Mouse (Mus musculus): Measurements from ENCODE around the gene Mfap2. TPM values are rescaled to one million over a fixed set of nuclear protein-coding genes. Genes with fewer than 3 reads are reported as not detected.

Mfap2 gene
- total RNA-seq, 2 experiments from 2014 or later: not detected

- ATAC-seq (replicated peaks; ENCODE audit: low FRiP score, poor library complexity, severe bottlenecking): peak; percentile 97
These were observed 23.4 kb upstream of the Mfap2 start, which contains the start of gene Atp13a2 for GRCm38 (mm10) chr4:140986711-140987395. Atp13a2 (plus strand) TSS chr4:140986873.

- no peak for ATAC-seq (replicated peaks; ENCODE audit: low FRiP score, poor library complexity, severe bottlenecking)
These were observed 22.7 kb upstream of the Mfap2 start for GRCm38 (mm10) chr4:140987476-140987875.

DNA sequence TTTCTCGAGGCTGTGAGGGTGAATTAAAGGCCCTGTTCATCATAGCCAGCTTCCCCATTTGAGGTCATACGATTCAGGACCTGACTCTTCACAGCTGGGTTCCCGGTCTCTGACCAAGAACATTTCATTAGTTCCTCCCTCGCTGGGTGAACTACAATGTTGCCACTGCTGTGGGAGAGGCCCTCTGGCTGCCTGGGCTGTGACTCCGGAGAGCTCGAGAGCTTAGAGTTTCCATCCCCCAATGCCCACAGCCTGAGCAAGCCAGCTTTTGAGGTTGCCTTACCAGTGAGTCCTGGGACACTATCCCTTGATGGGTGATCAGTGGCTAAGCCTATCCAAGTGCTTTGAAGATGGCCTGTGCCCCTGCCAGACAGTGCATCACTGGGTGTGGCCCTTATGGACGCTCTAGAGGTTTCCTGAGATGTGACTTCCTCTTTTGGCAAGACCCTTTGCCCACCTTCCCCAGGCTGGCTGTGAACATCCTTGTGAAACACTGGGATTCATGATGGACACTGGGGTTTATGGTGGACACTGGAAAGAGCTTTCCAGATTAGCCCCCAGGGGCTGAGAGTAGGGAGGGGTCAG lies 21.4 kb upstream of the Mfap2 start:
- ATAC-seq (replicated peaks; ENCODE audit: low FRiP score, poor library complexity, severe bottlenecking): no peak

DNA sequence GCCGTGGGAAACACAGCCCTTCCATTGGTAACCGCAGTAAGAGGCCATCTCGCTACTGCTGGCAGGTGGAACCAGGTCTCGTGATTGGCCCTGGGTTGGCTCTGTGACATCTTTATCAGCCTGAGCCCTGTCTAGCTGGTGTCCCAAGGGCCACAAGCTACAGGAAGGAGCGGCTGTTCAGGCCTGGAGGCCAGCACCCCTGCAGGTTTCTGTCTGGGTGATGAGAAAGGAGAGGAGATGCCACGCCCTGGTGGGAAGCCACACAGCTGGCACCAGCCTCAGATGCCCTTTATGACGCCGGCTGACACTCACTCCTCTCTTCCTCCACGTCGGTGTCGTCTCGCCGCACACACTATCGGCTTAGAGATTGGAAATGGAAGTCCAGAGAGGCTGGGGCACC lies 20.8 kb upstream of the Mfap2 start:
- ATAC-seq (replicated peaks; ENCODE audit: low FRiP score, poor library complexity, severe bottlenecking): no peak

GRCm38 (mm10) chr4:140992215-140992614 lies 18.0 kb upstream of the Mfap2 start:
- no peak for ATAC-seq (replicated peaks; ENCODE audit: low FRiP score, poor library complexity, severe bottlenecking)

- no peak for ATAC-seq (replicated peaks; ENCODE audit: low FRiP score, poor library complexity, severe bottlenecking)
These were observed 16.4 kb upstream of the Mfap2 start for GRCm38 (mm10) chr4:140993846-140994245.

DNA sequence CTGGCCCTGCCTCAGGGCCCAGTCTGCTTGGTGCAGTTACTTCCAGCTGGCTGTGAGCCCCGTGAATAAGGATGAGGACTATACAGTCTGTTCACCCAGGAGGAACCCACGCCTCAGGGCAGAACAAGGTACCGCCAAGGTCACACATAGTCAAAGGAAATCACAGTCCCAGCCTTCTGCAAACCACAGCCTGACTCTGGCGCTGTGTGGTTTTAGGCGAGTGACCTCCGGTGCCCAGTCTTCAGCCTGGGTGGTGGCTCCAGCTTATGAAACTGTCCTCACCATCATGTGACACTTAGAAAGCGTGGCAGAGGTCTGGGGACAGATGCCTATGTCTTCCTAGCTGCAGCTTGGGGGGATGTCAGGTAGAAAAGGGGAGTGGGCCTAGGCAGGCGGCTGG lies 14.4 kb upstream of the Mfap2 start:
- ATAC-seq (replicated peaks; ENCODE audit: low FRiP score, poor library complexity, severe bottlenecking): no peak

DNA sequence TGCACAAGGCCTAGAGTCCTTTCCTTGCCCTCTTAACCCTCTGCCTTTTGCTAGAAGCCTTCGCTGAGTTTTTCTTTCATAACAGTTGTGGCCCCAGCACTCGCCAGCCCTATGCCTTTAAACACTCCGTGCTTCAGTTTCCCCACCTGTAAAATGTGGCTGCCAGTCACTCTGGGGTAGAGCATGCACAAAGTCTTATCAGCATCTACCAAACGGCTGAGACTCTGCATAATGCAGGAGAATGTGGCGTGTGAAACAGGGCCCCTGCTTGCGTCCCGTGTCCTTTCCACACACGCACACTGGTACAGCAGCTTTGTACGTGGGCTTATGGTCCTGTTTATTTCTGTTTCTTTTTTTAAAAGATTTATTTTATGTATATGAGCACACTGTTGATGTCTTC lies 13.4 kb upstream of the Mfap2 start:
- no peak for ATAC-seq (replicated peaks; ENCODE audit: low FRiP score, poor library complexity, severe bottlenecking)

DNA sequence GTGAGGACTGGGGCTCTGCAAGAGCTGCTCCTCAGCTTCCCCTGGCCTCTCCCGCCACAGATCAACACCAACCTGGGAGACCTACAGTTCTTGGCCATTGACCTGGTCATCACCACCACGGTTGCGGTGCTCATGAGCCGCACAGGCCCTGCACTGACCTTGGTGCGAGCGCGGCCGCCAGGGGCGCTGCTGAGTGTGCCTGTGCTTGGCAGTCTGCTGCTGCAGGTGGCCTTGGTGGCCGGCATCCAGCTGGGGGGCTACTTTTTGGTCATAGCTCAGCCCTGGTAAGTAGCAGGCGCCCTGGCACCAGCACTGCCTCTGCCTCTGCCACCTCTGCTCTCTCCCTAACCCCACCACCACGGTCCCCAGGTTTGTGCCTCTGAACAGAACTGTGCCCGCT lies 4.2 kb upstream of the Mfap2 start:
- ATAC-seq (replicated peaks; ENCODE audit: low FRiP score, poor library complexity, severe bottlenecking): no peak

GRCm38 (mm10) chr4:141008028-141008427 lies 2.2 kb upstream of the Mfap2 start:
- peak; percentile 90 for ATAC-seq (replicated peaks; ENCODE audit: low FRiP score, poor library complexity, severe bottlenecking)

DNA sequence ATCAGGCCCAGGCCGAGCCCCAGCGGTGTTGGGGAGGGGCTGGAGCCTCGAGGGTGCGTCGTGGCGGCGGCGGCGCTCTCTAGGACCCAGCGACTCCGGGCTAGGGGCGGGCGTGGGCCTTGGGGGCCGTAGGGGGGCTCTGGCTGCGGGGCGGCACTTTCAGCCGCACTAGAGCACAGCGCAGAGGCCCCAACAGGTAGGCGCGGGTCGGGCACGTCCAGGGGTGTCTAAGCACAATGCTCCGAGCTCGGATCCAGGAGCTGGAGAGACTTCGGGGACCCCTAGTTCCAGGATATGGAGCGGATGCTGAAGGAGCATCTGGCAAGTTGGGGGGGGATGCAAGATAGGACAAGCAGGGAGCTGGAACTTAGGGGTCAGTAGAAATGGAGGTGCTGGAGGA lies 308 bp downstream of the Mfap2 start:
- no peak for ATAC-seq (replicated peaks; ENCODE audit: low FRiP score, poor library complexity, severe bottlenecking)

GRCm38 (mm10) chr4:141010941-141011429 lies 767 bp downstream of the Mfap2 start:
- ATAC-seq (replicated peaks; ENCODE audit: low FRiP score, poor library complexity, severe bottlenecking): no peak

DNA sequence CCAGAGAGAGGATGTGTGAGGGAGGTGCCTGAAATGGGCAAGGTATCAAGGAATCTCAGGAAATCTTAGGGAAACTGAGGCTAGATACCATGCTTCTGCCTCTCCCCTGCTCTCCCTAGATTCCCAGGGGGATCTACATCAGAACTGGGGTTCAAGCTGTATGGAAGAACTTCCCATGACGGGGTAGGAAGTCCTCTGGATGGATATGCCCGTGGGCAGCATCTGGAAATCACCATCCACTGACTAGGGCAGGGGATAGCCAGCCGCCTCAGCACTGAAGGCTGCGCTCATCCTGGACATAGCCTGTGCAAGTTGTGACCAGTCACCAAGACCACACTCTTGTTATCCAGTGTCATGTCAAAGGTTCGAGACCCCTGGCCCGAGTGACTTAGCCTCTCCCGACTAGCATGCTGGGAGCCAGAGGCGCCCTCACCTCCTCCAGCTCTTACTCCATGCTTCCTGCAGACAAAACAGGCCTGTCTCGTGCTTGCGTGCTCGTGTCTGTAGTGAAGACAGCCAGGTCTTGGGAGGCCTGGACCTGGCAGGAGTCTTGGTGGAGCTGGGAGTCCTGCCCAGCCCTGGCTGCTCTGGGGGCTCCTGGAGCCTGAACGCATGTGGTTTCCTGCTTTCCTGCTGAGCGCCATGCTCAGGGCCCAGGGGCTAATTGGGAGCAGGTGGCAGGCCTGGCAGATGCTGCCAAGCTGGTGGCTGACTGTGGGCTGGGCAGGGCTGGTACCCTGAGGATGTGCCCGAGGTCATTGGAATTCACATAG lies 1.5 kb downstream of the Mfap2 start:
- ATAC-seq (replicated peaks; ENCODE audit: low FRiP score, poor library complexity, severe bottlenecking): no peak

DNA sequence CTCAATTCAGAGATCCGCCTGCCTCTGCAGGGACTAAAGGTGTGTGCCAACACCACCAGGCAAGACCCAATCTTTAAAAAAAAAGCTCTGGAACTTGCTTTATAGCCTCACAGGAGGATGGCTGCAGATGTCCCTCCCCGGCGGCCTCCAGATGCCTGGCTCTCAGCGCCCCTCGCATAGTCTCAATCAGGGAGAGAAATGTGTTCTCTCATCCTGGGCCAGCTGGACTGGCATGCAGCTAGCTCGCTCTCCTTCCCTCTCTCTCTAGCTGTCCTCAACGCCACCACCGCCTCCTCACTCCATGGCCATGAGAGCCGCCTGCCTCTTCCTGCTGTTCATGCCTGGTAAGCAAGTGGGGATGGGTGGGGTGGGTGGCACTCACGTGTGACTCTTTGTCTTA lies 2.3 kb downstream of the Mfap2 start:
- no peak for ATAC-seq (replicated peaks; ENCODE audit: low FRiP score, poor library complexity, severe bottlenecking)

GRCm38 (mm10) chr4:141014114-141014513 lies 3.9 kb downstream of the Mfap2 start:
- no peak for ATAC-seq (replicated peaks; ENCODE audit: low FRiP score, poor library complexity, severe bottlenecking)

GRCm38 (mm10) chr4:141014856-141015255 lies 4.6 kb downstream of the Mfap2 start:
- no peak for ATAC-seq (replicated peaks; ENCODE audit: low FRiP score, poor library complexity, severe bottlenecking)

DNA sequence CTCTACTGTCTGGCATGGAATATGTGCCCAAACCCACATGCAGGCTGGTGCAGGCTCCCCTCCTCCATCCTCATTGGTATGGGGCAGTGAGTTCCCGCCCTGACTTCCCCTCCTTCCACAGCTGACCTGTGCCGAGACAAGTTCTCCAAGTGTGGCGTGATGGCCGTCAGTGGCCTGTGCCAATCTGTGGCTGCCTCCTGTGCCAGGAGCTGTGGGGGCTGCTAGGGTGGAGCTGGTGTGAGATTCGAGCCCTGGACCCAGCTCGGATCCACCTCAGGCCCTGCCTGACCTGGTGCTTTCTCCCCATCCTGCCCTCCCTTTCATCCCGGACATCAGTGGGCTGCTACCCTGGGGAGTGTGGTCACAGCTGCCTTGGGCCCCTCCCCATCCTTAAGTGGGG lies 5.1 kb downstream of the Mfap2 start:
- ATAC-seq (replicated peaks; ENCODE audit: low FRiP score, poor library complexity, severe bottlenecking): no peak

GRCm38 (mm10) chr4:141016311-141016710 lies 6.1 kb downstream of the Mfap2 start:
- no peak for ATAC-seq (replicated peaks; ENCODE audit: low FRiP score, poor library complexity, severe bottlenecking)

GRCm38 (mm10) chr4:141017657-141018436 lies 7.6 kb downstream of the Mfap2 start:
- ATAC-seq (replicated peaks; ENCODE audit: low FRiP score, poor library complexity, severe bottlenecking): no peak

DNA sequence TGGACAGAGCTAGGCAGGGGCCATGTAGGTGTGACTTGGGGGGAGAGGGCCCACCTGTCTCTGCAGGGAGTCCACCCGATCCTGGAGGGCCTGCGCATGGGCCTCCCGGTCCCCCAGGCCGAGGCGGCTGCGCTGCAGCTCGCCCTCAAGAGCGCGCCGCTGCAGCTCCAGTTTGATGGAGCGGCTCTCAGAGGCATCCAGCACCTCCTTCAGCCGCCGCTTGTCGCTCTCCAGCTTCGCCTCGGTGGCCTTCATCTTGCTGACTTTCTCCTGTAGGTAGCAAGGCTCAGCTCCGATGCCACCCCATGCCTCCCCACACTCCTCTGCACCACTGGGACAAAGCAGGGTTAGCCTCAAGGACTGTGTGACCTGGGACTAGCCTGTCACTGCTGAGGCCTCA lies 10.0 kb downstream of the Mfap2 start:
- ATAC-seq (replicated peaks; ENCODE audit: low FRiP score, poor library complexity, severe bottlenecking): no peak

Data from erythroid progenitor cell, adult 5-6 weeks (primary cell).